Mouse (Mus musculus) hindbrain, embryonic 13.5 days (tissue): ENCODE results near the gene Cacng8. TPM values are rescaled to one million over a fixed set of nuclear protein-coding genes. Genes with fewer than 3 reads are reported as not detected.
A peak's percentile ranks its signal among the peaks of the same experiment; 100 is the strongest.

Experiments
- ATAC-seq: fragments of 200-750 bp; cut with Nextera tagmentation; 2 replicates; pipeline ENCODE4 v1.8.0; 2017; ENCODE audit warnings: moderate TSS enrichment; ENCODE audit not compliant: low FRiP score
- H3K27ac ChIP-seq: fragments of 300-500 bp; sonication (generic); 2 replicates; pipeline ENCODE4 v1.5.1; 2015; ENCODE audit warnings: inconsistent platforms, mild to moderate bottlenecking, moderate library complexity
- H3K27me3 ChIP-seq: fragments of 300-500 bp; sonication (generic); 2 replicates; pipeline ENCODE4 v1.6.1; 2015; ENCODE audit warnings: mild to moderate bottlenecking, inconsistent platforms
- H3K36me3 ChIP-seq: fragments of 300-500 bp; sonication (generic); 2 replicates; pipeline ENCODE4 v1.6.1; 2015; ENCODE audit warnings: mild to moderate bottlenecking, inconsistent platforms
- H3K4me1 ChIP-seq: fragments of 300-500 bp; sonication (generic); replicated peaks from 2 replicates; pipeline ENCODE4 v1.6.1; 2015; ENCODE audit warnings: inconsistent platforms
- H3K4me2 ChIP-seq: fragments of 300-500 bp; sonication (generic); 2 replicates; pipeline ENCODE4 v1.6.1; 2015; ENCODE audit warnings: inconsistent platforms, mild to moderate bottlenecking, moderate library complexity
- H3K4me3 ChIP-seq: fragments of 300-500 bp; sonication (generic); 2 replicates; pipeline ENCODE4 v1.5.1; 2015; ENCODE audit warnings: mild to moderate bottlenecking, inconsistent platforms
- H3K9ac ChIP-seq: fragments of 300-500 bp; sonication (generic); 2 replicates; pipeline ENCODE4 v1.6.1; 2015; ENCODE audit warnings: mild to moderate bottlenecking, inconsistent platforms
- H3K9me3 ChIP-seq: fragments of 300-500 bp; sonication (generic); 2 replicates; pipeline ENCODE4 v1.6.1; 2016; ENCODE audit warnings: inconsistent platforms
- WGBS: fragments of 180-500 bp; shearing (Covaris S2); methylation state at CpG from one replicate; pipeline ENCODE4 v1.1.7; 2015; 5-methylcytosine and 5-hydroxymethylcytosine counted together
- polyA plus RNA-seq: library from polyadenylated mRNA; unstranded; fragments of >200 nt; fragmentation: Nextera tagmentation; extraction: Ambion mirVana; gene quantifications from 2 replicates; pipeline ENCODE4 v1.2.1, GENCODE M21; 2015

The Cacng8 gene
- polyA plus RNA-seq, 1 experiment from 2014 or later: 12.9 TPM

- H3K4me1 ChIP-seq: peaks cover 14% of the 10 kb centered on the region
- no peaks in the 10 kb centered on the region for H3K9me3 ChIP-seq
- peak overlapping the region; percentile 29 for H3K4me2 ChIP-seq
- H3K27ac ChIP-seq: no peak overlapping the region
- peaks cover 25% of the 10 kb centered on the region for H3K27me3 ChIP-seq
- peak overlapping the region; percentile 31; the same call in 1 of the 2 replicates for H3K9ac ChIP-seq
- ATAC-seq: 0 out of 2 replicates have a peak, but pooled peaks have one; percentile 26
- WGBS: 4% methylated on average over 7 of the region's 11 CpGs
- no peak overlapping the region for H3K4me3 ChIP-seq
- peaks cover 29% of the 10 kb centered on the region for H3K36me3 ChIP-seq
These were observed 22.9 kb upstream of the Cacng8 start for GRCm38 (mm10) chr7:3367569-3367968.

GRCm38 (mm10) chr7:3368311-3368710, 22.2 kb upstream of the Cacng8 start:
- Histone ChIP-seq H3K27me3 (peaks cover 25% of the 10 kb centered on the region), H3K4me1 (peaks cover 14% of the 10 kb centered on the region), H3K4me2 (no peak overlapping the region), H3K4me3 (no peak overlapping the region), H3K27ac (no peak overlapping the region), H3K9ac (no peak overlapping the region), H3K36me3 (peaks cover 29% of the 10 kb centered on the region), H3K9me3 (no peaks in the 10 kb centered on the region)
- 32% methylated on average over 12 of the region's 12 CpGs for WGBS
- peak; percentile 40; the same call in 1 of the 2 replicates for ATAC-seq

- Histone ChIP-seq H3K9ac (no peak overlapping the region), H3K4me1 (peaks cover 14% of the 10 kb centered on the region), H3K36me3 (peaks cover 27% of the 10 kb centered on the region), H3K4me3 (no peak overlapping the region), H3K27ac (no peak overlapping the region), H3K4me2 (no peak overlapping the region), H3K27me3 (peaks cover 25% of the 10 kb centered on the region), H3K9me3 (no peaks in the 10 kb centered on the region)
- ATAC-seq: no peak
- WGBS: 78% methylated on average over 6 of the region's 6 CpGs
These were observed 21.3 kb upstream of the Cacng8 start for GRCm38 (mm10) chr7:3369189-3369588.

- WGBS: 61% methylated on average over 4 of the region's 4 CpGs
- H3K36me3 ChIP-seq: peaks cover 15% of the 10 kb centered on the region
- no peak for ATAC-seq
These were observed 20.1 kb upstream of the Cacng8 start for GRCm38 (mm10) chr7:3370407-3370806.

GRCm38 (mm10) chr7:3372376-3372775, 18.1 kb upstream of the Cacng8 start:
- H3K9me3 ChIP-seq: no peaks in the 10 kb centered on the region
- no peak overlapping the region for H3K4me3 ChIP-seq
- H3K4me2 ChIP-seq: no peak overlapping the region
- H3K27ac ChIP-seq: no peak overlapping the region
- no peaks in the 10 kb centered on the region for H3K36me3 ChIP-seq
- 52% methylated on average over 2 of the region's 2 CpGs for WGBS
- ATAC-seq: no peak
- no peak overlapping the region for H3K9ac ChIP-seq
- peaks cover 3% of the 10 kb centered on the region; the same call in 1 of the 2 replicates for H3K27me3 ChIP-seq
- H3K4me1 ChIP-seq: peaks cover 5% of the 10 kb centered on the region

More at GRCm38 (mm10) chr7:3370407-3370806, 20.1 kb upstream of the Cacng8 start:
- peaks cover 14% of the 10 kb centered on the region for H3K4me1 ChIP-seq
- H3K4me3 ChIP-seq: no peak overlapping the region
- peaks cover 20% of the 10 kb centered on the region for H3K27me3 ChIP-seq
- no peak overlapping the region for H3K27ac ChIP-seq
- H3K4me2 ChIP-seq: no peak overlapping the region
- no peak overlapping the region for H3K9ac ChIP-seq
- no peaks in the 10 kb centered on the region for H3K9me3 ChIP-seq

GRCm38 (mm10) chr7:3373754-3374153, 16.7 kb upstream of the Cacng8 start:
- WGBS: 87% methylated on average over 8 of the region's 8 CpGs
- no peaks in the 10 kb centered on the region for H3K36me3 ChIP-seq
- no peak for ATAC-seq

GRCm38 (mm10) chr7:3376831-3377230, 13.7 kb upstream of the Cacng8 start:
- no peak for ATAC-seq
- no peak overlapping the region for H3K4me2 ChIP-seq
- H3K27ac ChIP-seq: no peak overlapping the region
- H3K9ac ChIP-seq: no peak overlapping the region
- no peaks in the 10 kb centered on the region for H3K9me3 ChIP-seq
- WGBS: 51% methylated on average over 4 of the region's 4 CpGs
- no peaks in the 10 kb centered on the region for H3K4me1 ChIP-seq
- no peak overlapping the region for H3K4me3 ChIP-seq
- no peaks in the 10 kb centered on the region for H3K27me3 ChIP-seq
- H3K36me3 ChIP-seq: no peaks in the 10 kb centered on the region

More at GRCm38 (mm10) chr7:3373754-3374153, 16.7 kb upstream of the Cacng8 start:
- no peak overlapping the region for H3K4me2 ChIP-seq
- no peaks in the 10 kb centered on the region for H3K27me3 ChIP-seq
- H3K4me3 ChIP-seq: no peak overlapping the region
- no peaks in the 10 kb centered on the region for H3K9me3 ChIP-seq
- no peaks in the 10 kb centered on the region for H3K4me1 ChIP-seq
- H3K27ac ChIP-seq: no peak overlapping the region
- no peak overlapping the region for H3K9ac ChIP-seq

- 86% methylated on average over 9 of the region's 9 CpGs for WGBS
- Histone ChIP-seq H3K9ac (no peak overlapping the region), H3K4me3 (no peak overlapping the region), H3K4me2 (no peak overlapping the region), H3K9me3 (no peaks in the 10 kb centered on the region), H3K27me3 (no peaks in the 10 kb centered on the region), H3K36me3 (no peaks in the 10 kb centered on the region), H3K4me1 (no peaks in the 10 kb centered on the region), H3K27ac (no peak overlapping the region)
- no peak for ATAC-seq
These were observed 8.4 kb upstream of the Cacng8 start for GRCm38 (mm10) chr7:3382123-3382522.

- ATAC-seq: no peak
- no peaks in the 10 kb centered on the region for H3K36me3 ChIP-seq
These were observed 5.6 kb upstream of the Cacng8 start for GRCm38 (mm10) chr7:3384807-3385319.

GRCm38 (mm10) chr7:3386036-3386730, 4.3 kb upstream of the Cacng8 start:
- Histone ChIP-seq H3K4me1 (peaks cover 23% of the 10 kb centered on the region), H3K4me2 (no peak overlapping the region), H3K36me3 (no peaks in the 10 kb centered on the region), H3K9me3 (no peaks in the 10 kb centered on the region), H3K27ac (no peak overlapping the region), H3K4me3 (no peak overlapping the region), H3K27me3 (no peaks in the 10 kb centered on the region), H3K9ac (no peak overlapping the region)
- ATAC-seq: no peak
- WGBS: 85% methylated on average over 6 of the region's 6 CpGs

More at GRCm38 (mm10) chr7:3384807-3385319, 5.6 kb upstream of the Cacng8 start:
- H3K9ac ChIP-seq: no peak overlapping the region
- H3K4me3 ChIP-seq: no peak overlapping the region
- no peak overlapping the region for H3K27ac ChIP-seq
- H3K4me2 ChIP-seq: no peak overlapping the region
- H3K27me3 ChIP-seq: no peaks in the 10 kb centered on the region
- WGBS: 92% methylated on average over 5 of the region's 5 CpGs
- peaks cover 20% of the 10 kb centered on the region for H3K4me1 ChIP-seq
- H3K9me3 ChIP-seq: no peaks in the 10 kb centered on the region

- no peaks in the 10 kb centered on the region for H3K27me3 ChIP-seq
- H3K9me3 ChIP-seq: no peaks in the 10 kb centered on the region
- no peak overlapping the region for H3K27ac ChIP-seq
- H3K36me3 ChIP-seq: no peaks in the 10 kb centered on the region
- no peak overlapping the region for H3K4me3 ChIP-seq
- WGBS: 93% methylated on average over 18 of the region's 18 CpGs
- peaks cover 39% of the 10 kb centered on the region for H3K4me1 ChIP-seq
- ATAC-seq: no peak
- H3K4me2 ChIP-seq: peak overlapping the region; percentile 25; the same call in 1 of the 2 replicates
- no peak overlapping the region for H3K9ac ChIP-seq
These were observed 2.7 kb upstream of the Cacng8 start for GRCm38 (mm10) chr7:3387761-3388160.

- no peaks in the 10 kb centered on the region for H3K36me3 ChIP-seq
- no peak overlapping the region for H3K27ac ChIP-seq
- no peaks in the 10 kb centered on the region for H3K27me3 ChIP-seq
- no peak overlapping the region for H3K9ac ChIP-seq
- H3K4me2 ChIP-seq: peak overlapping the region; percentile 76
- 76% methylated on average over 6 of the region's 6 CpGs for WGBS
- no peaks in the 10 kb centered on the region for H3K9me3 ChIP-seq
- H3K4me1 ChIP-seq: peaks cover 48% of the 10 kb centered on the region
- no peak for ATAC-seq
- H3K4me3 ChIP-seq: peak overlapping the region; percentile 52; the same call in 1 of the 2 replicates
These were observed 1.6 kb upstream of the Cacng8 start for GRCm38 (mm10) chr7:3388885-3389284.
